Mouse (Mus musculus) testis, adult 2 months (tissue): Measurements from ENCODE around the gene Rflnb.

Experiments used
- CTCF ChIP-seq: fragments of 200-500 bp; IDR thresholded peaks from 2 replicates; pipeline ENCODE4 v1.5.1; 2012; ENCODE audit warnings: low read depth, mild to moderate bottlenecking, inconsistent platforms, low read length, moderate library complexity; ENCODE audit not compliant: control insufficient read depth, insufficient read depth, insufficient replicate concordance
- POLR2A ChIP-seq: fragments of 200-500 bp; IDR thresholded peaks from 2 replicates; pipeline ENCODE4 v1.6.1; 2012; ENCODE audit warnings: low read depth, mild to moderate bottlenecking, inconsistent platforms, low read length, moderate library complexity; ENCODE audit not compliant: control insufficient read depth

DNA sequence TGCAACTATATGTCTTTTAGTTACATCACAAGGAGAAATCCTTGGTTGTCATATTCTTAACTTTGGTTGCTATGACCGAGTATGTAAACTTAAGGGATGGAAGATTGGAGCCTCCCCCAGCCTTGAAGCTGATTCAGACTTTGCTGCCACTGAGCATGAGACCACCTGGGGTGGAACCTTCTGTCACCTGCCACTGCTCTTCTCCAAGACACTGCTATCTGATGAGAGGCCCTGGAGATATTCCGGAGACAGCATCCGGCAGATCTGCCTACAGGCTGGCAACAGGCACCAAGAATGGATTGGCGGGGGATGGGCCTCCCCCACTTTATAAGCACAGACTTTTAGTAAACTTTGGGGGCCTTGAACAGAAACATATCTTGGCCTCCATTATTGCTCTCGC lies 24.9 kb upstream of the Rflnb start:
- TF ChIP-seq POLR2A (no peak), CTCF (no peak)
